Mouse (Mus musculus) left cerebral cortex, adult 2 months (tissue): ENCODE data around the gene Arhgdia. TPM values are rescaled to one million over a fixed set of nuclear protein-coding genes. Genes with fewer than 3 reads are reported as not detected.
"Not testable (repeated sequence)": the region's sequence is repeated elsewhere in the genome, so short reads cannot be mapped to it uniquely, and the experiment has no call there.

ENCODE experiments used
- DNase-seq, 2 experiments: peaks; one replicate each; pipeline ENCODE4 v3.0.0; 2021 to 2022; ENCODE audit warnings: low spot score in 2 of 2, mixed read lengths in 1 of 2; ENCODE audit errors: extremely low spot score in 1 of 2
- H3K27ac ChIP-seq: fragments of 200-600 bp; 2 replicates; pipeline ENCODE4 v1.8.1; 2022
- H3K4me3 ChIP-seq: fragments of 200-600 bp; 2 replicates; pipeline ENCODE4 v1.8.1; 2022
- CTCF ChIP-seq: fragments of 200-600 bp; IDR thresholded peaks from 2 replicates; pipeline ENCODE4 v1.8.1; 2022; ENCODE audit warnings: antibody characterized with exemption, mild to moderate bottlenecking, moderate library complexity
- intact Hi-C: fragments of 180-260 bp; cut with DNase I; formaldehyde crosslinking; loops from one replicate; pipeline ENCODE4 v1.15.1; 2025
- total RNA-seq, 2 experiments: library from RNA; stranded (reverse); gene quantifications; 2 replicates each; pipeline ENCODE4 v1.2.3; 2021

Gene Arhgdia
- total RNA-seq, 2 experiments from 2014 or later, result 290 to 300 TPM

DNA sequence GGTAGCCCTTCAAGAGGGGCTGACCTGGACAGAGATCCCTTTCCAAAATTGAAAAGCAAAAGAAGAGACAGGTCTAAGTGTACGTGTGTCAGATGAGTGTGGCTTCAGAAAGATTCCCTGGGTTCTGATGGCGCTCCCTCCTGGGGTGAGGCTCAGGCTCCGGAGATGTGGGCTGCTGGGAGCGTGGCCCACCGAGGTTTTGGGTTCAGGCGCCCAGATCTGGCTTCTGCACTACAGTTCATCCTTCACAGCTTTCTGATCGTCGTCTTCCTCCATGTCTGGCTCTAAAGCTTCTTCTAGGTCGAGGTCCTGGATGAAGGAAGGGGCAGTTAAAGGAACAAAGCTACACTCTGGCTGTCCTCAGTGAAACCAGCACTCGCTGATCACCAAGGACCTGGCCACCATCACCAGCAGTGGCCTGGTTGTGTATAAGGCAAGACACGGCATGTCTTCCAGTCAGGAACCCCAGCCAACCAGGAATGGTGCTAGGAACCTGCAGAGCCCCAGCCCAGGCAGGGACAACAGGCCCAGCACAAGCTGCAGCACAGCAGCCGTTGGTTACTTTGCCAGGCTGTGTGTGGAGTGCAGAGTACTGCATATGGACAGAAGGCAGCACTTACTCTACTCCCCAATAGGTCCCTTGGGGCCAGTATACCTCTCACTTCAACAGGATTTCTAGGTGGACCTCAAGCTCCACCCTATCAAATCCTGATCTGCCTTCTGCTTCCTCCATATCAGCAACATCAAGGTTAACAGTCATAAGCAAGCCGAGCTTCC, 20.3 kb downstream of the Arhgdia start:
- no peak for TF ChIP-seq CTCF
- Histone ChIP-seq H3K27ac (no peak overlapping the region), H3K4me3 (no peak overlapping the region)
- intact Hi-C loops, result no loop called here
- no peak for DNase-seq

GRCm38 (mm10) chr11:120558843-120559242, 22.6 kb downstream of the Arhgdia start:
- H3K27ac ChIP-seq, H3K4me3 ChIP-seq, intact Hi-C loops, DNase-seq: not testable (repeated sequence)

DNA sequence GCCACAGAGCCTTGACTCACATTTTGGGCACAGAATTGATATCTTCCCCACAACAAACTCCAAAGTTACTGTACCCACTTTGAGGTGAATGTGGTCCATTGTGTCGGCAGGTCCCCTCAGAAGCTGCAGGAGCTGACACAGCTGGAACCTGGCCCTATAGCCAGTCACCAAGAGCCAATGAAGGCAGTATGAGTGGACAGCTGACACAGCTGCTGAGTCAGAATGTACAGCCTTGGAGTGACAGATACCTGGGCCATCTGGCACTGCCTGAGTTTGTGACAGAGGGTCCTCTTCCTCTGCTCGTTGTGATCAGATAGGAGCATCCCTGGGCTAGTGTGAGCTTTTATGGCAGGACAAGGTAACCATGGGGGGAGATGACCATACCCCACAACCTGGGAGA, 26.2 kb downstream of the Arhgdia start:
- intact Hi-C loops, result no loop called here
- Histone ChIP-seq H3K27ac (no peak overlapping the region), H3K4me3 (no peak overlapping the region)
- TF ChIP-seq CTCF, result no peak
- no peak for DNase-seq

DNA sequence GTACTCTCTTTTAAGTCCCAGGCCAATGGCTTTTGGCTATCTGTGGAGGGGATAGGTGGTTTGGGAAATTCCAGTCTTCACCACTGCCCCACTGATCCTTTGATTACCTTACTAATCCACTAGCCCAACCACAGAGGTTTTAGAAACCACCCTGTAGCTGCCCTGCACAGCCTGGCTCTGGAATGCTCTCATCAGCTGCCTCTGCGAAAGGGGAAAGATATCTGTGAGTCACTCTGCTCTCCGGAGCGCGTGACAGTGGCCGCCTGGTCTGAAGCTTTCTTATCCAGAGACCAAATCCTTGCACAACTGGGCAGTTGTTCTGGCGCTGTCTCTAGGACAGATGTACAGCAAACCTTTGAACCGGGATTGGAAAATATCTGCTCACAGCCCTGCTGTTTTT, 26.6 kb downstream of the Arhgdia start:
- no peak overlapping the region for H3K27ac ChIP-seq
- TF ChIP-seq CTCF, result no peak
- no peak overlapping the region for H3K4me3 ChIP-seq
- no peak for DNase-seq
- intact Hi-C loops, result no loop called here

GRCm38 (mm10) chr11:120552736-120553135, 28.7 kb downstream of the Arhgdia start:
- Histone ChIP-seq H3K4me3 (no peak overlapping the region), H3K27ac (no peak overlapping the region)
- intact Hi-C loops, result no loop called here
- TF ChIP-seq CTCF, result no peak
- no peak for DNase-seq

DNA sequence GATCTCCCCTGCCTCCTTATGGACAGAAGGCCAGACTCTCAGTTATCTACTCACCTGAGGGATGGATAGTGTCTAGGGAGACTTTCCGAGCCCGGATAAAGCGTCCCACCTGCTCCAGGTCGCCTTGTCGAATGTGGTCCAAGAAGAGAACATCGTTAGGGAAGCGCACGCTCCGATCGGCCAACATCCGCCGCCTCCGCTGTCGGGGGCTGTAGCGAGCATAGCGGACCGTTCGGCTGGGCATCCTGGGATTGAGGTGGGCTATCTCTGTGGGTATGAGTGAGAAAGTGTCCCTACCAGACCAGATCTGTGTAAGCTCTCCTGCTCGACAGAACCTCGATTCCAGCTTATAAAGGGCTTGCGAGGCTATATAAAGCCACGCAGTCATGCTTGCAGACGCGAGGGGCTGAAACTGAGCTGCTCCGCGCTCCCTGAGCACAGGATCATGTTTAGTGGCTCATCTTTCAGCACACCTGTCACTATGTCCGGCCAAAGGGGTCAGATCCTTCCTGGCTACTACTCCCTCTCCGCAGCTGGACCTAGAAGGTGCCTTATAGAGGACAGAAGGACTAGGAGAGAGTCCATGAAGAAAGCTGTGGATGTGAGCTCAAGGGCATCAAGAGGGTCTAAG, 30.5 kb downstream of the Arhgdia start, which contains the start of gene Ppp1r27:
Gene Ppp1r27, minus strand, starts transcription at position 323 of the 631 bp plus-strand sequence.
- intact Hi-C loops, result no loop called here
- Histone ChIP-seq H3K27ac (peak within 1 kb of the TSS; percentile 93), H3K4me3 (peak within 1 kb of the TSS; percentile 89)
- no peak for DNase-seq
- TF ChIP-seq CTCF, result no peak

- Histone ChIP-seq H3K4me3 (peak overlapping the region; percentile 89), H3K27ac (peak overlapping the region; percentile 93)
- intact Hi-C loops, result loop anchor here (2.0 kb wide), 1 partner anchor 31 kb away; no protein-coding TSS in a partner anchor
- no peak for DNase-seq
- no peak for TF ChIP-seq CTCF
Measured at GRCm38 (mm10) chr11:120549986-120550809, 31.2 kb downstream of the Arhgdia start.

DNA sequence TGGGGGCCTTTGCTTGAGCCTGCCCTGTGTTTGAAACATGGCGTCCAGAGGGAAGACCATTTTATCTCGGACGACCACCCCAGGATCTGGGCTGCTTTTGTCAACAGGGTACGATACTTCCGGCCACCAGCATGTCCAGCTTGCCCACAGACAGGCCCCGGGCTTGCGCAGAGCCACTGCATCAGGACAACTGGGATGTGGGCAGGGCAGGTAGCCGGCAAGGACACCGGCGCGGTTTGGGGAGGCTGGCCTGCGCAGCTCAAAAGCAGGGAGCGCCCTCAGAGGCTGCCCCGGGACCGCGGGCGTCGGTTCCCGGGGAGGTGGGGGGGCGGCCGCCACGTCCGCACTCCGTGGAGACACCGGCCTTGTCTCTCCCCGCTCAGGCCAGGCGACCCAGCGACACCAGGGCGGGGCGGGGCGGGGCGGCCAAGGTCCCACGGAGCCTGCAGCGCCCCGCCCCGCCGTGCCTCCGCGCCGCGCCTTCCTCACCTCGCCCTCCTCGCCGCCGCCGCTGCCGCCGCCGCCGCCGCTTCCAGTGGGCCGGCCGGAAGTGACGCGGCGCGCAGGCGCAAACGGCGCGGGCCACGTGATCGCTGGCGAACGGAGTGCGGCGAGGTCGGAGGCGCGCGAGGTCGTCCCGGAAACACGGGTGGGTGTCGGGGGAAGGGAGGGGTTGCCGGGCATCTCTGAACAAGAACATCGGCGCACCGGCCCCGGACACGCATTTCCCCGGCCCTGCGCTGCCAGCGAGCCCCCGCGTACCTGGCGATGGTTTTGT, 32.1 kb downstream of the Arhgdia start, which contains the start of gene Mcrip1:
Gene Mcrip1, minus strand, starts transcription at position 560 of the 778 bp plus-strand sequence.
- no peak for TF ChIP-seq CTCF
- DNase-seq, result peak; percentile 94 to 95
- Histone ChIP-seq H3K4me3 (peak within 1 kb of the TSS; percentile 89), H3K27ac (peak within 1 kb of the TSS; percentile 93)
- intact Hi-C loops, result loop anchor here (2.0 kb wide), 1 partner anchor 31 kb away; no protein-coding TSS in a partner anchor

DNA sequence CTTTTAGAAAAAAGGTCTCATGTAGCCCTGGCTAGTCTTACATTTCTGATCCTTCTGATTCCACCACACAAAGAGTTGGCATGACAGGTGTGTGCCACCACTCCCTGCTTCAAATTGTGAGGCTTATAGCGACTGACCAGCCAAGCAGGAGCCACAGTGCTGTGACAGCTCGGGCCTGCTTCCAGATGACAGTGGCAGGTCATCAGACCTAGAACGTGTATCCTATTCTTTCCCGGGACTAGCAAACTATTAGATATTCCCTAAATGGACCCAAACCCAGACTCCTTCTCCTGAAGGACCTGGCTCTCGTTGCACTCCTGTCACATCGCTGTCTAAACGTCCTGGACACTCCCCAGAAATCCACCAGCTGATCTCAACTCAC, 32.6 kb downstream of the Arhgdia start:
- intact Hi-C loops, result loop anchor here (2.0 kb wide), 1 partner anchor 30 kb away; no protein-coding TSS in a partner anchor
- TF ChIP-seq CTCF, result no peak
- Histone ChIP-seq H3K4me3 (peak overlapping the region; percentile 89), H3K27ac (peak overlapping the region; percentile 91)
- no peak for DNase-seq

- Histone ChIP-seq H3K27ac (no peak overlapping the region), H3K4me3 (peak overlapping the region; percentile 89)
- DNase-seq, result no peak
- no peak for TF ChIP-seq CTCF
- intact Hi-C loops, result loop anchor here (2.0 kb wide), 1 partner anchor 29 kb away; no protein-coding TSS in a partner anchor
Measured at GRCm38 (mm10) chr11:120548214-120548613, 33.2 kb downstream of the Arhgdia start.

DNA sequence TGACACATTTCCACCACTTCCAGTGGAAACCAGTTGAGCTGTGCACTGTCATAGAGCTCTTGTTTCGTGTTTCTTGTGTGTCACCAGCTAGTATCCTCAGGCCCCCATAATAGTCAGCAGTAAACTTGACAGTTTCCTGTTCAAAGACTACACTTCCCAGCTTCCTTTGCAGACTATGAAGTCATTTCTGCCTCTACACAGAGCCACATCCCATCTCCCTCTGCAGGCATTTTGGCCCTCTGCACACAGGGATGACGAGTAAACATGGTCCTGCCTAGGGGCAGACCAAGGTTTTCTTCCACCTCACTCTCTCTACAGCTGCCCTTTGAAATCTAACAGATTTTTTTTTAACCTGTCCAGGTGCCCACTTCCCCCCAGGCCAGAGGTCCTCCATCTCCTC, 34.0 kb downstream of the Arhgdia start:
- Histone ChIP-seq H3K4me3 (no peak overlapping the region), H3K27ac (no peak overlapping the region)
- intact Hi-C loops, result no loop called here
- peak; percentile 8 for TF ChIP-seq CTCF
- no peak for DNase-seq
